Mouse (Mus musculus): ENCODE results near the gene Zfp599. TPM values are rescaled to one million over a fixed set of nuclear protein-coding genes. Genes with fewer than 3 reads are reported as not detected.
"Not testable (repeated sequence)": the region's sequence is repeated elsewhere in the genome, so short reads cannot be mapped to it uniquely, and the experiment has no call there.

Gene Zfp599
- under 1 TPM; 0.26 to 0.31 TPM for total RNA-seq (2021)

DNA sequence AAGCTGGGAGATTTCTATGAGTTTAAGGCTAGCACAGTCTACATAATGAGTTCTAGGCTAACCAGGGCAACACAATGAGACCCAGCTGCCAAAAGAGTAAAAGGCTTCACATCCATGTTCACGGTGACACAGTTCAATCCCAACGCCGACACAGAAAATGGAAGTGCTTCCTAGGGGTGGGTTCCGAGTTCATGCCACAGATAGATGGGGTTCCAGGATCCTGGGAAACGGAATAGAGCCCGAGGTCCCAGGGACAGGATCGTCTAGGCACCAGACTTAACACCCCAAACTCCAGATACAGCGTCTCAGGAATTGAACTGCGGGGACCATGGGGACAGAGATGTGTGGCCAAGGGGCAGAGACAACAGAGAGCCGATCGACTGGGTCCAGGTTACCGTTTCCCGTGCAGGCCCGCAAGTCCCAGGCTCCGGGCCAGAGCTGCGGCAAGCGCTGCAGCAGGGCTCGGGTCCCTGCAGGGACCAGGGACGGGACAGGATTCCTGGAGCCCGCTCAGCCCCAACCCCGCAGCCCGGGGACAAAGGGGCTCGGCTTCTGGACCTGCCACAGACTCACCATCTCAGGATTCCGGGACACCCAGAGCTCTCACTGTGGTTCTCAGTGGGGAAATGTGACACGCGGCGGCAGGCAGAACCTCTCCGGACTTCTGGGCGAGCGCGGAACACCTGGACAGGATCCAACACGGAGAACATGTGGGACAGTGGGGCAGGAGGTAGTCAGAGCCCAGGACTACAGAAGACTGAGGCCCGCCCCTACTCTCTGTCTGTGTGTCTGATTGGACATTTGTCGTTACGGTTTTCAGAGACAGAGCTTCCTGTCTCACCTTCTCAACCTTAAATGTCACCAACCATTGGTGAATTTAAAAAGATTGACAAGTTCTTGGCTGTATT, at the start of gene Zfp599:
Gene Zfp599 (minus strand): TSS at position 712 of the 908 bp plus-strand sequence.
- intact Hi-C loops (cut with DNase I): no loop called here
- peak; percentile 19 for DNase-seq (ENCODE audit: low spot score)

DNA sequence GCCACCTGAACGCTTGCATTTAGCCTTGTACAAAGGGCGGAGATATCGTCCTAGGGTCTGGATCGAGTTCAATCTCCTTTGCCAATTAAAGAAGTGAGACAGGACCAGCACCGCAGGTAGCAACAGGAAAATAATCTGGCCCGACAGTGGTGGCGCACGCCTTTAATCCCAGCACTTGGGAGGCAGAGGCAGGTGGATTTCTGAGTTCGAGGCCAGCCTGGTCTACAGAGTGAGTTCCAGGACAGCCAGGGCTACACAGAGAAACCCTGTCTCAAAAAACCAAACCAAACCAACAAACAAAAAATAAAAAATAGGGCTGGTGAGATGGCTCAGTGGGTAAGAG, 48.2 kb upstream of the Zfp599 start:
- DNase-seq (ENCODE audit: low spot score); intact Hi-C loops (cut with DNase I): not testable (repeated sequence)

DNA sequence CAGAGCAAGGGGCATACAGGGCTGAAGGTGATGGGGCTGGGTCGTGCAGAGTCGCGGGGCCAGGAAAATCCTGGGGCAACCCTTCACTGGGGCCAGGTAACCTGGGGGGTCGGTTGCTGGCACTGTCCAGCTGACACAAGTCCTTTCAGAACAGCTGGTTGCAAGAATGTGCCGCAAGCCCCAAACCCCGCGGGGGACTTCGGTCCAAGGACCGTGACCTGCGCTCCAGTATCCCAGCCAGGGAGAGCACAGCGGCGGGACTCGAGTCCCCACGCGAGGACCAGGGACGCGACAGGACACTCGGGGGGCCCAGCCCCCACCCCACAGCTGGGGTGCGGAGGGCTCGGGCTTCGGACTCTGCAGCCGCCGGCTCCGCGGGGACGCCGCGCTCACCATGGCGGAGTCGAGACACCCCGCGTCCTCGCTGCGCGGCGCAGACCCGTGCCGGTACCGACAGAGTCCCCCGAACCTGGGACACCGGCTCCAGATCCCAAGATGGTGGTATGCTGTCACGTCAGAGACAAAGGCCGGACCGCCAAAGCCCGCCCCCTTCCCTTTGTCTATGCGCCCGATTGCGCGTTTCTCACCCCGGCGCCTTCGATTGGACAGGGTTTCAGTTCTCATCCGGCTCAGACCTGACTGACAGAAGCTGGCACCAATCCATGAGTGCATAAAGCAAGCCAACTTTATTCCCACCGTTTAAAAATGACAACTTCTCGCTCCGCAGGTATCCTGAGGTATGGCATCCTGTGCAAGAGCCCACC, 47.6 kb upstream of the Zfp599 start, which contains the start of gene Zfp810:
Gene Zfp810 (minus strand): TSS at position 493 of the 764 bp plus-strand sequence.
- intact Hi-C loops (cut with DNase I): no loop called here
- peak; percentile 87 for DNase-seq (ENCODE audit: low spot score)

DNA sequence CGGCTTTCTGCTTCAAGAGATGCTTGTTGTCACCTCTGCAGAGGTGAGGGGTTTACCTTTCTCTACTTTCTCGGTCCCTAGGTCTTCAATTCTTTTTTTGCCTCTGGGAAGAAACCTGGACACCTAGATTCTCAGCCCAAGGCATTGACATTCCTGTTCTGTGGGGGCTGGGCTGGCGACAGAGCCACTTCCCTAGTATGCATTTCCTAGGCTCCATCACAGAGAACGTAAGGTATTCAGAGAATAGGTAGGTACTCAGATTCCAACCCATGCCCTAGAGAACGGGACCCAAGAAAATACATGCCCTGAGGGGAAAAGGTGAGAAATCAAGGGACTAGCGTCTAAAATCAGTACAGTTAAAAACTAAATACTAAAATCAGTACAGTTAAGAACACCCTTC, 47.0 kb upstream of the Zfp599 start:
- intact Hi-C loops (cut with DNase I): no loop called here

DNA sequence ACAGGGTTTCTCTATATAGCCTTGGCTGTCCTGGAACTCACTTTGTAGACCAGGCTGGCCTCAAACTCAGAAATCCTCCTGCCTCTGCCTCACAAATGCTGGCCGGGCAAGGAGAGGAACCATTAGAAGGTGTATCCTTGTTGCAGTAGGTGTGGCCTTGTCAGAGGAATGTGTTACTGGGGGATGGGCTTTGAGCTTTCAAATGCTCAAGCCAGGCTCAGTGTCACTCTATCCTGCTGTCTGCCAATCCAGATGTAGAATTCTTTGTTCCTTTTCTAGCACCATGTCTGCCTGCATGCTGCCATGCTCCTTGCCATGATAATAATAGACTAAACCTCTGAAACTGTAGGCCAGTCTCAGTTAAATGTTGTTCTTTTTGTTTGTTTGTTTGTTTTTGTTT, 42.5 kb upstream of the Zfp599 start:
- DNase-seq (ENCODE audit: low spot score): no peak
- intact Hi-C loops (cut with DNase I): no loop called here

More for the DNA sequence above, 47.0 kb upstream of the Zfp599 start:
- no peak for DNase-seq (ENCODE audit: low spot score)

DNA sequence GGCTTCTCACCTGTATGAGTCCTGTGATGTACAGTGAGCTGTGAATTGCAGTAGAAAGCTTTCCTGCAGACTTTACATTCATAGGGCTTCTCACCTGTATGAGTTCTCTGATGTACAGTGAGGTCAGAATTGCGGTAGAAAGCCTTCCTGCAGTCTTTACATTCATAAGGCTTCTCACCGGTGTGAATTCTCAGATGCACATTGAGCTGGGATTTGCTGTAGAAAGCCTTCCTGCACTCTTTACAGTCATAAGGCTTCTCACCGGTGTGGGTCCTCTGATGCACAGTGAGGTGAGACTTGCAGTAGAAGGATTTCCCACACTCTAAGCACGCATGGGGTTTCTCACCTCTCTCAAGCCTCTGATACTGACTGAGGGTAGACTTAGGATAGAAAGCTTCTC, 19.0 kb upstream of the Zfp599 start:
- intact Hi-C loops (cut with DNase I): no loop called here
- DNase-seq (ENCODE audit: low spot score): no peak

DNA sequence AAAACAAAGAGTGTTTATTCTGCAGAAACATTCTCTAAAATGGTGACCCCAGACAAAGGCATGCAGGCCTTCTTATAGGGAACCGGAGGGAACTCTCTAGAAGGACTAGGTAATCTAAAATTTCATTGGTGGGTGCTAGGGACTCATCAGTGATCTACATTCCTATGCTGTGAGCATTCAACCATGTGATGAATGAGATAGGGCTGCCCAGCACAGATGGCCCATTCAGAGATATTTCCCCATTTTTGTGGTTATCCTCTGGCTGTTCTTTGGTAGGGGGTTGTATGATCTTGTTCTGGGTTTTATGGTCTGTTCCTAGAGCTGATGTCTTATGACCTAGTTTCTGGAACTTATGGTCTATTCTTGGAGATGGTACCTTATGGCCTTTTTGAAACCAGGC, 9.2 kb upstream of the Zfp599 start:
- intact Hi-C loops (cut with DNase I): no loop called here
- no peak for DNase-seq (ENCODE audit: low spot score)

DNA sequence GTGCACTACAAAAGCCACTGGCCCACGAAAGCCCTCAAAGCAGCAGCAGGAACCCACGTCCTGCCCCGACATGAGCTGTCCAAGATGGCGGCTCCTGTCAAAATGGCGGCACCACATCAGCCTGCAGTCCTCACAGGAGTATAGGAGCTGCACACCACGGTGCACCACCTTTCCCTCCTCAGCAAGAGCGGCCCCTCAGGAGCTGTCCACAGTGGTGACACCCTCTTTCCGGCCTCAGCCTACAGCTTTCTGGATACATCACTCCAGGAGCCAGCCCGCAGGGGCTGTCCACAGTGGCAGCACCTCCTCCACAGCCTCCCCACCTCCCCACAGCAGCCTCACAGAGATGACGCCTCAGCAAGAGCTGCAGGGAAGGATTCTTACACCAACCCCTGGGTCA, 2.9 kb upstream of the Zfp599 start:
- intact Hi-C loops (cut with DNase I): no loop called here
- DNase-seq (ENCODE audit: low spot score): no peak

DNA sequence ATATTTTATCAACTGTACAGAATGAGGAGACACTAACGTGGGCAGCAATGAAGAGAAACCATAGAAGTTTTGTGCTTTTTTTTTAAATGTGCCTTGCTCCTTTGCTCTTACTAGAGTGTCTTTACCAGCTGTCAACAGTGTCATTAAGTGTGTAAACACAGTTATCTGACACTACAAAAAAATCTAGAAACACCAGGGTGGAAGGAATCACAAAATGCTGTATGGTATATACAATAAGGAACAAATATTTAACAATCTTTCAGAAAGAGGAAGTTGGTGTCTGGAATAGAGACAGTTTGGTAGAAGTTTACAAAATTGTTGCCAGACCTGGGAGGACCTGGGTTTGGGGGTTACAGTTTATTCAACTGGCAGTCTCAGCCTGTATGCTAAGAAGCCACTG, 1.9 kb upstream of the Zfp599 start:
- intact Hi-C loops (cut with DNase I): no loop called here
- DNase-seq (ENCODE audit: low spot score): no peak

DNA sequence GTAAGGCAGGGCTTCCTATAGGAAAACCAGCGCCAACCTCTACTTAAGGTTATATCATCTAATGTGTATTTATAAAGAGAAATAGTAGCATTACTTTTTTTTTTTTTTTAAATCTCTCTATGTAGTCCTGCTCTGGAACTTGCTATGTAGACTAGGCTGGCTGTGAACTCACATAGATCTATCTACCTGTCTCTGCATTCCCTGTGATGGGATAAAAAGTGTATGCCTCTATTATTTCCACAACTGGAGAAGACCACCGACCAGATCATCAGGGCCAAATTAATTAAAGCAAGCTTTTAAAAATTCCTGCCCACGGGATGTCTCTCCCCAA, 362 bp upstream of the Zfp599 start:
- intact Hi-C loops (cut with DNase I): no loop called here
- no peak for DNase-seq (ENCODE audit: low spot score)

DNA sequence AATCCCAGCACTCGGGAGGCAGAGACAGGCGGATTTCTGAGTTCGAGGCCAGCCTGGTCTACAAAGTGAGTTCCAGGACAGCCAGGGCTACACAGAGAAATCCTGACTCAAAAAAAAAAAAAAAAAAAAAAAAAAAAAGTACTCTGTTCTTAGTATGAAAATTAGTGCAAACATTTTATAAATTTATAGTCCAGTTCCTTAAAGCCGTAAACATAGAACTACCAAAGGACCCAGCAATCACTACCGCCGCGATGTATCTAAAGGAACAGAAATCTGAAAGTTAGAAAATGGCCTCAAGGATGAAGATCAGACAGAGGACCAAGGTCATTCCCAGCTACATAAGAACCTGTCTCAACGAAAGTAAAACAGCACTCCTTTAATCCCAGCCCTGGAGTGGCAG, 911 bp downstream of the Zfp599 start:
- intact Hi-C loops (cut with DNase I): no loop called here
- no peak for DNase-seq (ENCODE audit: low spot score)

DNA sequence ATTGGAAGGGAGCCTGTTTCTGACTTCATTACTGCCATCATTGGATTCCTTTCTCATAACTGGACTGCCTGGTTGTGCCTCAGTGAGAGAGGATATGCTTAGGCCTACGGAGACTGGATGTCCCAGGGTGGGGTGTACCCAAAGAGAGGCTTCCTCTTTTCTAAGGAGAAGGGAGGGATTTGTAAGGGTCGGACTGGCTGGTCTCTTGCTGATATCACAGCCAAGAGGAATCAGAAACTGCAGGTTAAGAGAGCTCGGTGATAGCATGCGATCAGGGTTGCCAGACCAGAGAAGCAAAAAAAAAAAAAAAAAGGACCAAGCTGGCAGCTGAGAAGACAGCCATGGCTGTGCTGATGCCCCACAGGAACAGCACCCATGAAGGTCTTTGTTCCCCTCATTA, 3.1 kb downstream of the Zfp599 start:
- DNase-seq (ENCODE audit: low spot score): no peak
- intact Hi-C loops (cut with DNase I): no loop called here

DNA sequence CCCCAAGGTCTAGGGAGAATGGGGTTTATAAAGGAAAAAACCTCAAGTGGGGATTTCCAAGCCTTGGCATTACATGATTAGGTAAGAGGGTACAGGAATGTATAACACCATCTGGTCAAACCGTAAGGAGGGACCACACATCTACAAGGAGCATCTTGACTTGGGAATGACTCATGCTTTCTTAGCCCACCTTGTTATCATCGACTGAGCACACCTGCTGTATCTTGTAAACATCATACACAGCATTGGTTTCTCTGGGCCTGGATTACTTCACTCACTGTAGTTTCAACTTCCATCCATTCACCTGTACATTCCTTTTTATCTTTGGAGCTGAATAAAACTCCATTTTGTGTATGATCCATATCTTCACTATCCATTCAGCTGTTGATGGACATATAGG, 15.5 kb downstream of the Zfp599 start:
- DNase-seq (ENCODE audit: low spot score): no peak
- intact Hi-C loops (cut with DNase I): no loop called here

DNA sequence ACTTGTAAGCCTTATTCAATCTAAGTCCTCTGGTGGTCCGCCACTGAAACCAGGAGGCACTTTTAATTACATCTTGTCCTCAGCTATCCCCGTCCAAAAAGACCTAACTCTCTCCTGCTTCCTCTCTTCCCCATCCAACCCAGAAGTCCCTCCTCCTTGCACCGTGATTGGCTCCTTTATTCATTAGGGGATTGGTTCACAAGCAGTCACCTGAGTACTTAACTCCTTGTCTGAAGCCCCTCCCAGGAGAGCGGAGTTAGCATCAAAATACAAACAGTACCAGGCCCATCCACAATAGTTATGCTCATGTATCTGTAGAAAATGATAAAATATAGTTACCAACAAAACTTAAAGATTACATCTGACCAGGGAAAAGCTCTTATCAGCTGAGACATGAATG, 19.7 kb downstream of the Zfp599 start:
- no peak for DNase-seq (ENCODE audit: low spot score)
- intact Hi-C loops (cut with DNase I): no loop called here

DNA sequence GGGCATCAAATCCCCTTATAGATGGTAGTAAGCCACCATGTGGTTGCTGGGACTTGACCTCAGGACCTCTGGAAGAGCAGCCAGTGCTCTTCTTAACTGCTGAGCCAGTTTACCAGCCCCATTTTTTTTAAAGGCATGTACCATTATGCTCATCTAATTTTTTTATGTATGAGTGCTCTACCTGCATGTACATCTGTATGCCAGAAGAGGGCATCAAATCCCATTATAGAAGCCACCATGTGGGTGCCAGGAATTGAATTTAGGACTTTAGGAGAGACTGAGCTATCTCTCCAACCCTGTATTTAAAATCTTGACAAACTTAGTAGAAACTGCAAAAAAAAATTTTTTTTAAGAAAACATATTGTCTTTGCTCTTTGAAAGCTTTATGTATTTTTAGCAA, 29.1 kb downstream of the Zfp599 start:
- no peak for DNase-seq (ENCODE audit: low spot score)
- intact Hi-C loops (cut with DNase I): loop anchor here (5.0 kb wide), 1 partner anchor 182 kb away; the partner anchor contains the start of gene 9530077C05Rik

DNA sequence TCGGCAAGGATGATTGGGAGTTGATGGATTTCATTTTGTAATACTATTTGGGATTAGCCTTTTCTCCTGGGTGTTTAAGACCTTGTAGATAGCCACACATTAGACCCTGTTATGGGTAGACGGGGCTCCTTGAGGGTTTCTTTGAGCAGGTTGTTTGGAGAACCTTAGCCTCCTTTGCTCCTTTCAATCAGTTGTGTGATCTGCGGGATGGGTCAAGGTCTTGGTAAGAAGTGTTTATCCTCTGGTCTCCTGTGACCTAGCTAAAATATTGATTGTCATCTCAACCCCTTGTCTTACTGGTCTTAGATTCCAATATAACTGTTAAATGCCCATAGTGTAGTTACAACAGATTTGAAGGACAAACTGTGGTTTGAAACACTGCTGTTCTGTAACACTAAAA, 29.6 kb downstream of the Zfp599 start:
- no peak for DNase-seq (ENCODE audit: low spot score)
- intact Hi-C loops (cut with DNase I): loop anchor here (5.0 kb wide), 1 partner anchor 182 kb away; the partner anchor contains the start of gene 9530077C05Rik

DNA sequence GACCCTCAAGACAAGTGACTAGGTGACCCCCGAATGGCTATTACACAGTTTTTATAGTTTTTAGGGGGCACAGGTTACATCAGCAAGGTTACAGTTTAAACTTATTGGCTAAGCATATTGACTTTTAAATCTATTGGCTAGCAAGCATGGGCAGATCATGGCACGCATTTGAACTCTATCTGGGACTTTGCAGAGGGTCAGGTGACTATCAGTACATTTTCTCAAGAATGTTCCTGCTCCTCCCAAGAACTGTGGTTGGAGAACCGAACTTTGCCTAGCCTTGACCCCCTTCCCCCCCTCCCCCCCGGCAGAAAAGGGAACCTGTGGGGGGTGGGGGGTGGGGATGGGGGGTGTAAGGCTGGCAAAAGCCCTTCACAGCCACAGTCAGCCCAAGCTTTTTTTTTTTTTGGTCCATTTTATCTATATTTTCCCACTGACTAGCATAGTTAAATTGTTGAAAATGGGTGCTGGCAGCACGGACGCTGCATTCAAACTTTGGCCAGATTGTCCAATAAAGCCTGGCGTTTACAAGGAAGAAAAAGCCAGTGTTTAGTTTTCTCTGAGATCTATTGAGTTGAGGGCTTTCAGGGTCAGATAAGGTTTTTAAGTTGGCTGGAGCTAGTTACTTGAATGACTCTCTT, 30.2 kb downstream of the Zfp599 start:
- intact Hi-C loops (cut with DNase I): loop anchor here (5.0 to 10.0 kb wide), 3 partner anchors 72 to 183 kb away; partner anchors contain the start of genes 9530077C05Rik, Gm49318, Pigyl and Zfp653
- DNase-seq (ENCODE audit: low spot score): no peak

DNA sequence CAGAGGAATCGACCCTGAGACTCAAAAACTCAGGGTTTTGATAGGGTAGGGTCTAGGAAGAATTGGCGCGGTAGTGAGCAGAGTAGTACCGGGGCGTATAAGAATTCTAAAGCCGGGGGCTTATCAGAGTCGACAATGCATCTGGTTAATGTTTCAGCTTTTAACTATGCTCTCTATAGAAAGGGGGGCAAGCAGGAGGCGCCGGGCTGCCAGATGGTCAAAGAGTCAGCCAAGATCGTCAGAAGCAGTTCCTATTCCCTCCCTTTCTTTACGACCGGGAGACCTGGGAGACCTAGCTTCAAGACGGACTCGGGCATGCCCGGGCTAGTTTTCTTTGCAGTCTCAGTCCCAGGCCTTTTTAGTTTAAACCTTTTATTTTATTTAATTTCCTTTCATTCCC, 32.8 kb downstream of the Zfp599 start:
- DNase-seq (ENCODE audit: low spot score): peak; percentile 56
- intact Hi-C loops (cut with DNase I): loop anchor here (5.0 to 10.0 kb wide), 2 partner anchors 70 to 152 kb away; partner anchors contain the start of genes Gm49318, Pigyl and Zfp653

DNA sequence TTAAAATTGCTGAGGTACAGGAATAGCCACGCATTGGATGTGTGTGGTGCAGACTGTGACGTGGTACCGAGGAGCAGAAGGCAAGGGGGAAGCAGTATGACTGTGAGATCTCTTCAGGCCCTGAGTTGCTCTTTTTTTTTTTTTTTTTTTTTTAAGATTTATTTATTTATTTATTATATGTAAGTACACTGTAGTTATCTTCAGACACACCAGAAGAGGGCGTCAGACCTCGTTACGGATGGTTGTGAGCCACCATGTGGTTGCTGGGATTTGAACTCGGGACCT, 33.4 kb downstream of the Zfp599 start:
- intact Hi-C loops (cut with DNase I): loop anchor here (5.0 to 10.0 kb wide), 2 partner anchors 69 to 152 kb away; partner anchors contain the start of genes Gm49318, Pigyl and Zfp653
- DNase-seq (ENCODE audit: low spot score): not testable (repeated sequence)

DNA sequence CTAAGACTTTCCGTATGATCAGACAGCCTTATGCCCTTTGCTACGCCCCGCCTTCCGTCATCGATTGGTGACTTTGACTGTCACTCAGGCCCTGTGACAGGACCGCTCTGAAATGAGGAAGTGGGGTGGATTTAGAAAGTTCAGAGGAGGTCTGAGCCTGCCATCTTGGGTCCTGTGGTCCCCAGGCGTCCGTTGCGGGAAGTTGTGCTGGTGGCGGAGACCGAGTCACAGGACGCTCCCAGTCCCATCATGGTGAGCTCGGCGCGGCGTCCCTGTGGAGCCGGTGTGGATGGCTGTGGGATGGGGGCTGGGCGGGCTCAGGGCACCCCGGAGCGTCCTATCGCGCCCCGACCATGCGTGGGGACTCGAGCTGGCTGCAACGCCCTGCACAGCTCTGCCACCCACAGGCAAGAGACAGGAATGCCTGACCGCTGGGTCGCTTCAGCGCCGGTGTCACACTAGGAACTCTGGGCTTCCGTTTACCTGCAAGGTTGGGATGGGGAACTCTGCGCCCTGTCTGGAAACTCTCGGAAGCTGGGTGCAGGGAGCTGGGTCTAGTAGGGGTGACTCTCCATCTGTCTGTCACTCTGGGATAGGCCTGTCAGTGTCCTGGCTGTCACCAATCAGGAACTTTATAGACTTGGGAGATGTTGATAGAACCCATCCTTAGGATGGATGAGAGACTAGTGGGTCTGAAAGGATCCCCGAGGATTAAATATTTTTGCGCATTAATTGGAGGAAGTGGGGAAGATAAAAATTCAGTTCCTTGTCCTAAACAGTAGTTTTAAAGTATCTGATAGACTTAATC, 33.9 kb downstream of the Zfp599 start, which contains the start of gene Zfp809:
Gene Zfp809 (plus strand): TSS at position 134 of the 808 bp plus-strand sequence.
- intact Hi-C loops (cut with DNase I): loop anchor here (5.0 to 10.0 kb wide), 2 partner anchors 68 to 151 kb away; partner anchors contain the start of genes Gm49318, Pigyl and Zfp653
- DNase-seq (ENCODE audit: low spot score): peak; percentile 98

All from heart, postnatal 25 days (tissue).